ENCODE assay signal across 11 mouse cellular contexts in genomic region chr12:80270924-80271323, GRCm38 (mm10). TPM values are rescaled to one million over a fixed set of nuclear protein-coding genes. Genes with fewer than 3 reads are reported as not detected.
A peak's percentile ranks its signal among the peaks of the same experiment; 100 is the strongest.
DNase-seq lines count a peak whose midpoint lies in the region; ATAC-seq and TF ChIP-seq lines count a peak whose summit lies in the region.
"Had no signal": no experiment of that assay in that cellular context is flagged by ENCODE, and none has a peak within 500 bp of the region (broad histone marks: within the 10 kb centered on the region; RNA-seq: fewer than 3 reads in every experiment).

No protein-coding gene starts in this region.

- H3K9ac ChIP-seq in intestine, embryonic 14.5 days (ENCODE audit: low read length), result no peak overlapping the region
- H3K9ac ChIP-seq in intestine, postnatal 0 days (ENCODE audit: low read depth, low read length), result no peak overlapping the region
- no peak overlapping the region for H3K9ac ChIP-seq in neural tube, embryonic 15.5 days (replicated peaks)
- no peak overlapping the region for H3K9ac ChIP-seq in stomach, embryonic 15.5 days
- H3K9ac ChIP-seq: forebrain, embryonic 13.5 days; liver, embryonic 15.5 days had no signal

- peaks cover 13% of the 10 kb centered on the region; the same call in 1 of the 2 replicates for H3K4me1 ChIP-seq in intestine, embryonic 14.5 days (replicated peaks; ENCODE audit: control insufficient read depth, insufficient read depth, low read length)
- peaks cover 4% of the 10 kb centered on the region; the same call in 1 of the 2 replicates for H3K4me1 ChIP-seq in intestine, postnatal 0 days (replicated peaks; ENCODE audit: control insufficient read depth, insufficient read depth, low read length)
- H3K4me1 ChIP-seq in neural tube, embryonic 15.5 days, result peaks cover 7% of the 10 kb centered on the region
- H3K4me1 ChIP-seq in stomach, embryonic 15.5 days, result peaks cover 10% of the 10 kb centered on the region

- no peak overlapping the region for H3K4me3 ChIP-seq in intestine, embryonic 14.5 days (ENCODE audit: low read depth, low read length)
- H3K4me3 ChIP-seq in intestine, postnatal 0 days (ENCODE audit: low read depth, low read length), result no peak overlapping the region
- H3K4me3 ChIP-seq in neural tube, embryonic 15.5 days (replicated peaks), result no peak overlapping the region
- no peak overlapping the region for H3K4me3 ChIP-seq in stomach, embryonic 15.5 days (replicated peaks)
- H3K4me3 ChIP-seq: forebrain, embryonic 13.5 days; liver, embryonic 15.5 days had no signal

- WGBS in intestine, embryonic 14.5 days, result 19% methylated on average over 3 of the region's 3 CpGs
- 26% methylated on average over 3 of the region's 3 CpGs for WGBS in intestine, postnatal 0 days
- 39% methylated on average over 3 of the region's 3 CpGs for WGBS in neural tube, embryonic 15.5 days
- WGBS in stomach, embryonic 15.5 days, result 27% methylated on average over 3 of the region's 3 CpGs

- H3K9me3 ChIP-seq in intestine, embryonic 14.5 days (ENCODE audit: control insufficient read depth, low read length), result no peaks in the 10 kb centered on the region
- H3K9me3 ChIP-seq in intestine, postnatal 0 days (ENCODE audit: control insufficient read depth), result no peaks in the 10 kb centered on the region
- no peaks in the 10 kb centered on the region for H3K9me3 ChIP-seq in neural tube, embryonic 15.5 days (replicated peaks)
- H3K9me3 ChIP-seq in stomach, embryonic 15.5 days, result no peaks in the 10 kb centered on the region
- H3K9me3 ChIP-seq: forebrain, embryonic 13.5 days; liver, embryonic 15.5 days had no signal

- no peaks in the 10 kb centered on the region for H3K36me3 ChIP-seq in intestine, embryonic 14.5 days (ENCODE audit: control insufficient read depth, insufficient read depth, low read length)
- H3K36me3 ChIP-seq in intestine, postnatal 0 days (ENCODE audit: control insufficient read depth, insufficient read depth), result no peaks in the 10 kb centered on the region
- no peaks in the 10 kb centered on the region for H3K36me3 ChIP-seq in neural tube, embryonic 15.5 days
- H3K36me3 ChIP-seq in stomach, embryonic 15.5 days, result no peaks in the 10 kb centered on the region
- H3K36me3 ChIP-seq: liver, embryonic 15.5 days had no signal

- peak overlapping the region; percentile 62 for H3K27ac ChIP-seq in intestine, embryonic 14.5 days (ENCODE audit: low read depth)
- H3K27ac ChIP-seq in intestine, postnatal 0 days (ENCODE audit: low read depth, low read length), result no peak overlapping the region
- no peak overlapping the region for H3K27ac ChIP-seq in neural tube, embryonic 15.5 days (replicated peaks)
- peak overlapping the region; percentile 46 for H3K27ac ChIP-seq in stomach, embryonic 15.5 days
- H3K27ac ChIP-seq: forebrain, embryonic 13.5 days; liver, embryonic 15.5 days had no signal

- DNase-seq in intestine, embryonic 14.5 days (ENCODE audit: low spot score), result peak; percentile 67
- peak; percentile 33 for DNase-seq in neural tube, embryonic 10.5 days (ENCODE audit: extremely low spot score, low spot score)
- peak; percentile 69 for DNase-seq in embryo, embryonic 10.5 days (ENCODE audit: low spot score)
- no peak for DNase-seq in adipocyte (ENCODE audit: low spot score)
- DNase-seq: cerebellum, postnatal 10 days had no signal

- no peak overlapping the region for H3K4me2 ChIP-seq in intestine, embryonic 14.5 days (ENCODE audit: low read length)
- no peak overlapping the region for H3K4me2 ChIP-seq in intestine, postnatal 0 days (replicated peaks; ENCODE audit: low read depth)
- H3K4me2 ChIP-seq in neural tube, embryonic 15.5 days, result no peak overlapping the region
- H3K4me2 ChIP-seq in stomach, embryonic 15.5 days, result no peak overlapping the region
- H3K4me2 ChIP-seq: forebrain, embryonic 13.5 days; liver, embryonic 15.5 days had no signal

- ATAC-seq in intestine, embryonic 14.5 days (replicated peaks; ENCODE audit: low FRiP score, low TSS enrichment, low read depth), result no peak; the same call in 1 of the 2 replicates
- ATAC-seq in intestine, postnatal 0 days, result no peak
- no peak for ATAC-seq in neural tube, embryonic 15.5 days (ENCODE audit: low FRiP score)
- 0 out of 2 replicates have a peak, but pooled peaks have one; percentile 25 for ATAC-seq in stomach, embryonic 15.5 days (ENCODE audit: insufficient read depth, low FRiP score, low read depth)
- ATAC-seq in granulocyte monocyte progenitor cell, adult 5-6 weeks (replicated peaks; ENCODE audit: poor library complexity, severe bottlenecking), result no peak
- ATAC-seq: forebrain, embryonic 13.5 days had no signal

- no peak for TF ChIP-seq CTCF in intestine, postnatal 0 days (IDR thresholded peaks at IDR 0.05; ENCODE audit: low read depth)

- no peaks in the 10 kb centered on the region for H3K27me3 ChIP-seq in intestine, embryonic 14.5 days (replicated peaks; ENCODE audit: control insufficient read depth, insufficient read depth, low read length)
- no peaks in the 10 kb centered on the region for H3K27me3 ChIP-seq in intestine, postnatal 0 days (replicated peaks; ENCODE audit: control insufficient read depth, insufficient read depth, low read length)
- H3K27me3 ChIP-seq in neural tube, embryonic 15.5 days (replicated peaks), result no peaks in the 10 kb centered on the region
- no peaks in the 10 kb centered on the region for H3K27me3 ChIP-seq in stomach, embryonic 15.5 days (replicated peaks)
- H3K27me3 ChIP-seq: forebrain, embryonic 13.5 days; liver, embryonic 15.5 days had no signal

RNA-seq across cellular contexts. Expression of gene Actn1, which starts 10.8 kb away (rescaled TPM):
- 66.0 and 68.6 TPM in 2 replicates for polyA plus RNA-seq in intestine, embryonic 14.5 days (2014; fragmentation: Nextera tagmentation; extraction: Ambion mirVana)
- 28.7 and 29.3 TPM in 2 replicates for polyA plus RNA-seq in intestine, postnatal 0 days (2015; fragmentation: Nextera tagmentation; extraction: Ambion mirVana)
- 8.0 and 19.7 TPM in 2 replicates for polyA plus RNA-seq in neural tube, embryonic 15.5 days (2015; fragmentation: Nextera tagmentation; extraction: Ambion mirVana)
- 61.2 and 65.0 TPM in 2 replicates for polyA plus RNA-seq in stomach, embryonic 15.5 days (2015; fragmentation: Nextera tagmentation; extraction: Ambion mirVana)
- total RNA-seq in granulocyte monocyte progenitor cell, adult 5-6 weeks (2014; fragmentation: Nextera tagmentation), result 14.7 and 18.2 TPM in 2 replicates
- total RNA-seq in granulocyte monocyte progenitor cell, adult 5-6 weeks (2017), result 10.1 and 13.9 TPM in 2 replicates

Comparison
In these comparisons a context has a peak if more than half of its experiments do, and no peak if none do; other contexts are left out.
1. H3K27ac ChIP-seq: peak in intestine, embryonic 14.5 days (single experiment) and stomach, embryonic 15.5 days (single experiment); none in intestine, postnatal 0 days (single experiment) and neural tube, embryonic 15.5 days (single experiment).